Mouse (Mus musculus) testis, adult 2 months (tissue): ENCODE measurements at regions not wholly inside any gene's neighbourhood (a gene's known extent, or its start where the extent isn't known, plus 50 kb on each side); places are given as distances from the start of the nearest gene placed in this dataset.

Source experiments
- CTCF ChIP-seq: fragments of 200-500 bp; IDR thresholded peaks from 2 replicates; pipeline ENCODE4 v1.5.1; 2012; ENCODE audit warnings: low read depth, mild to moderate bottlenecking, inconsistent platforms, low read length, moderate library complexity; ENCODE audit not compliant: control insufficient read depth, insufficient read depth, insufficient replicate concordance
- POLR2A ChIP-seq: fragments of 200-500 bp; IDR thresholded peaks from 2 replicates; pipeline ENCODE4 v1.6.1; 2012; ENCODE audit warnings: low read depth, mild to moderate bottlenecking, inconsistent platforms, low read length, moderate library complexity; ENCODE audit not compliant: control insufficient read depth

DNA sequence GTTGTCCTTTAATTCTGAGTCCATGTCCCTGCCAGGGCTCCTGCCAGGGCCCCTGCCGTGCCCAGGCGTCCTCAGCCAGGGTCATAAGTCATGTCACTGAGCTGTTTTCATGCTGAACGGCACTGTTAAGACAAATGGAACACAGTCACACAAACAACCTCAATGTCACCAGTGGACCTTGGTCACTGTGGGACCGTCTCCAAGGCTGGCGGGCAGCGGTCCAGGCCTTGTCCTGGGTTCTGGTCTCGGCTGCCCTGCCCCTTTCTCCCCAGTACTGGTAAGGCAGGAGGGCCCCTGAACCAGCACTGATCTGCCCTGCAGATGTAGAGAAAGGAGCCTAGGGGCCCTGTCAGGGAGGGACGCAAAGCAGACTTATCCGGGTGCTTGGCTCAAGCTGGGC lies 79.3 kb upstream of the Ptpn1 start:
- no peak for TF ChIP-seq CTCF
- no peak for TF ChIP-seq POLR2A
